Mouse (Mus musculus): ENCODE measurements around the gene Uba3. TPM values are rescaled to one million over a fixed set of nuclear protein-coding genes. Genes with fewer than 3 reads are reported as not detected.
A peak's percentile ranks its signal among the peaks of the same experiment; 100 is the strongest.

Gene Uba3
- polyA plus RNA-seq, 1 experiment from 2014 or later = 60.5 TPM

DNA sequence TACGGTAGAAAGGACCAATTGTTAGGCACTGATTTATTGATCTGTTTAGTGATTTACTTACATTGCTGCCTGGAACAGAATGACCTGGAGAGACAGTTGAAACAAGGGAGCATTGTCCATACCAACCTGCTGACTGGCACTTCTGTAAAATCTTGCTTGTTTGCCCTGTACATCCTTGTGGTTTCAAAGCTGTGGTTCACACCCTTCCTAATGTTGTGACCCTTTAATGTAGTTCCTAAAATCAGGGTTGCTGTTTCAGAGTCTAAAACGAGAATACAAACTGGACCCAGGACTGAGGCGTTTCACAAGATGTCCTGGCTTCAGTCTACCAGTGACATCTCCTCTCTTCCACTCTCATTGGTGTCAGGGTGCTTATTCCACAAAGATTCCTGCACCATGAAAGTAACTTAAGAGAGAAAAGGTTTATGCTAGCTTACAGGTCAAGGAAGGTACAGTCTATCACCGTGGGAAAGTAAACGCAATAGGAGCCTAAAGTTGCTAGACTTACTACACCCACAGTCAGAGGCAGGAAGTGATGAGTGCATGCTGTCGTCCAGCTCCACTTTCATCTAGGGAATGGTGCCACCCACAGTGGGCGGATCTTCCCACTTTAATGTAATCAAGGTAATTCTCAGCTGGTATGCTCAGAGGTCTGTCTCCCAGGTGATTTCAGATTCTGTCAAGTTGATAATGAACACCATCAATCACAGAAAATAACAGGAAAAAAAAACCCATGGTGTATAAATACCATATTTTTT, 29.6 kb upstream of the Uba3 start:
- DNase-seq (ENCODE audit: low spot score) = no peak
- no peaks in the 10 kb centered on the region for H3K27me3 ChIP-seq (replicated peaks; ENCODE audit: control insufficient read depth, insufficient read depth, low read length)
- H3K36me3 ChIP-seq (ENCODE audit: control insufficient read depth, insufficient read depth, low read length) = peaks cover 6% of the 10 kb centered on the region
- ATAC-seq (replicated peaks; ENCODE audit: low FRiP score) = no peak
- H3K9me3 ChIP-seq (ENCODE audit: control insufficient read depth, low read length) = 0 out of 2 replicates have a peak, but pooled peaks cover 2% of the 10 kb centered on the region
- no peak overlapping the region for H3K4me2 ChIP-seq
- WGBS = 75% methylated on average over 7 of the region's 7 CpGs
- H3K4me3 ChIP-seq (ENCODE audit: low read depth, low read length) = no peak overlapping the region
- H3K9ac ChIP-seq (ENCODE audit: low read depth, low read length) = no peak overlapping the region
- H3K4me1 ChIP-seq (replicated peaks; ENCODE audit: control insufficient read depth, insufficient read depth, low read length) = no peaks in the 10 kb centered on the region
- no peak overlapping the region for H3K27ac ChIP-seq (ENCODE audit: low read depth, low read length)

DNA sequence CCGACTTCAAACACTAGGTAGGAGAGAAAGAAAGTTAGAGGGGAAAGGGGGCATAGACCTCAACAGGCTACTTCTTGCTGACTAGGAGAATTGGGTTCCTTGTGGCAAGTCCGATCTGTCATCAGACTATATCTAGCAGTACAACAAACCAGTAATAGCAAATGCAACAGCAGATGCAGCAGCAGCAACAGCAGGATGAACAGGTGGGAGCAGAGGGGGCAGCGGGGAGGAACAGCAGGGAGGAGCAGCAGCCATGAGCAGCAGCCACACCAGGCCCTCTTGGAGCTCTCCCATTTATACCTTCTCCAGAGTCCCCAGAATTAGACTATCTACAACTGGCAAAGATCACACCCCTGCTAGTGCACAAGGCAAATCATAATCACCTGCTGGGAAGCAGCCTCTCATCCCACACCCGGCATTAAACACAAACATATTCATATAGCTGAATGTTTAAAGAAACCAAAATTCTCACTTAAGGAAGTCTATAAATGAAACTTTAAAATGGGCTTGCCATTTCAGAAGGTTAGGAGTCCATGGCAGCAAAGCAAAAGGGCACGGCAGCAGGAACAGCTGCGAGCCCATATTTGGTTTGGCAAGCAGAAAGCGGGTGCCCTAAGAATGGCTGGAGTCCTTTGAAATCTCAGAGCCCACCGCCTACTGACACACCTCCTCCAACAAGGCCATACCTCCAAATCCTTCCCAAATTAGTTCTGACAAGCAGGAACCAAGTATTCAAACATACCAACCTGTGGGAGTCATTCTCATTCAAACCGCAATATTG, 21.8 kb upstream of the Uba3 start:
- H3K27me3 ChIP-seq (replicated peaks; ENCODE audit: control insufficient read depth, insufficient read depth, low read length) = no peaks in the 10 kb centered on the region
- no peak overlapping the region for H3K4me2 ChIP-seq
- no peaks in the 10 kb centered on the region for H3K9me3 ChIP-seq (ENCODE audit: control insufficient read depth, low read length)
- no peak overlapping the region for H3K4me3 ChIP-seq (ENCODE audit: low read depth, low read length)
- H3K36me3 ChIP-seq (ENCODE audit: control insufficient read depth, insufficient read depth, low read length) = peaks cover 4% of the 10 kb centered on the region
- no peak overlapping the region for H3K9ac ChIP-seq (ENCODE audit: low read depth, low read length)
- H3K27ac ChIP-seq (ENCODE audit: low read depth, low read length) = no peak overlapping the region
- DNase-seq (ENCODE audit: low spot score) (no peak), ATAC-seq (replicated peaks; ENCODE audit: low FRiP score) (no peak)
- WGBS = 93% methylated on average over 9 of the region's 9 CpGs
- H3K4me1 ChIP-seq (replicated peaks; ENCODE audit: control insufficient read depth, insufficient read depth, low read length) = peaks cover 22% of the 10 kb centered on the region

DNA sequence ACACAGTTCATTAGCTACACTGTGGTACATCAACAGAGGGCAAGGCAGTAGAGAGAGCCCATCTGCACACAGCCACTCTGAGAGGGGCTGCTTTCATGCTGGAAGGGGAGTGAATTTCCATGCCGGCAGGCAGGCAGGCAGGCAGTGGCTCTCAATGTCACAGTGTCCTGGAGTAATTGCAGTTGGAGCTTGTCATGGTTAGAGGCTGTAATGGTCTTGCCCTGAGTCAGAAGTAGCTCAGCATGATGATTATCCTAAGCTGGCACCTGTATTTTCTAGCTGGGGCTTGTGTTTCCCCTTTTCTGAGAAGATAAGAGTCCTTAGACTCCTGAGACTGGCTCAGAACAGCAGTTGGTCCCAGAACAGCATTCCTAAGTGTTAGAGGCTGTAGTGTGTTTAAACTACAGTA, 20.6 kb upstream of the Uba3 start:
- Histone ChIP-seq H3K4me1 (replicated peaks; ENCODE audit: control insufficient read depth, insufficient read depth, low read length) (peaks cover 32% of the 10 kb centered on the region), H3K9ac (ENCODE audit: low read depth, low read length) (no peak overlapping the region), H3K4me3 (ENCODE audit: low read depth, low read length) (no peak overlapping the region), H3K27ac (ENCODE audit: low read depth, low read length) (no peak overlapping the region), H3K27me3 (replicated peaks; ENCODE audit: control insufficient read depth, insufficient read depth, low read length) (no peaks in the 10 kb centered on the region), H3K36me3 (ENCODE audit: control insufficient read depth, insufficient read depth, low read length) (peaks cover 3% of the 10 kb centered on the region; the same call in 1 of the 2 replicates), H3K4me2 (no peak overlapping the region), H3K9me3 (ENCODE audit: control insufficient read depth, low read length) (no peaks in the 10 kb centered on the region)
- WGBS = 58% methylated on average over 1 of the region's 1 CpGs
- 0 out of 2 replicates have a peak, but pooled peaks have one; percentile 36 for ATAC-seq (replicated peaks; ENCODE audit: low FRiP score)
- no peak for DNase-seq (ENCODE audit: low spot score)

DNA sequence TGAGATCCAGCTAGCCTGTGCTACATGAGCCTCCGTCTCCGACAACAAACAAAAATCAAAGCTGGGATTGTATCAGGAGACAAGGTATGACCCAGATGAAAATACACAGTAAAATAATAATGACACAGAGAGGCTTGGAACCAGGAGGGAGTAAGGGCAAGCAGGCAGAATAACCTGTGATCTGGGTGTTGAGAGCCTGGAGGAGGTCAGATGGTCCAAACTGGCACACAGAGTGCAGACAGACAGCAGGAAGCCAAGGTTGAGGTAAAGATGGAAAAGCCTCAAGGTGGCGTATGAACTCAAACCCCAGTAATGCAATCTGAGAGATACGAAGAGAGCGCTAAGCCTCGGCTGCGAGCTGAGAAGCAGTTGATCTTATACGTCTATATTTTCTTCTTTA, 19.1 kb upstream of the Uba3 start:
- H3K27ac ChIP-seq (ENCODE audit: low read depth, low read length) = no peak overlapping the region
- no peak for DNase-seq (ENCODE audit: low spot score)
- 93% methylated on average over 8 of the region's 8 CpGs for WGBS

DNA sequence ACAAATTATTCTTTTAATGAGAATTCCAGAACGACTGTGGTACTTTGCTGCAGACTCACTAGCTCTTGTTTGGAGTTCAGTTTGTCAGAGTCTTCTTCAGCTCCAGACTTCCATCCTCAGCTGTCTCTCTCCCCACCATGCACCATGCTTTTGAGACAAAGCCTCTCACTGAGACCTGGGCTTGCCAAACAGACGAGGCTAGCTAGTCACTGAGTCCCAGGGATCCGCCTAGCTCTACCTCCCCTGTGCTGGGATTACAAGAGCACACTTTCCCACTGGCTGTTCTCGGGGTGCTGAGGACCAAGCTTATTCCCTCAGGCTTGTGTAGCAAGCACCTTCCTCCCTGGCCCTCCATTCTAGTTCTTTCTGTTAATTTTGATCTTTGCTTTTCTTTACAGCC, 18.1 kb upstream of the Uba3 start:
- Histone ChIP-seq H3K4me1 (replicated peaks; ENCODE audit: control insufficient read depth, insufficient read depth, low read length) (peaks cover 32% of the 10 kb centered on the region), H3K4me3 (ENCODE audit: low read depth, low read length) (no peak overlapping the region), H3K27ac (ENCODE audit: low read depth, low read length) (no peak overlapping the region), H3K9ac (ENCODE audit: low read depth, low read length) (no peak overlapping the region), H3K4me2 (no peak overlapping the region; the same call in 1 of the 2 replicates), H3K27me3 (replicated peaks; ENCODE audit: control insufficient read depth, insufficient read depth, low read length) (no peaks in the 10 kb centered on the region), H3K36me3 (ENCODE audit: control insufficient read depth, insufficient read depth, low read length) (no peaks in the 10 kb centered on the region; the same call in 1 of the 2 replicates), H3K9me3 (ENCODE audit: control insufficient read depth, low read length) (no peaks in the 10 kb centered on the region)
- DNase-seq (ENCODE audit: low spot score) (no peak), ATAC-seq (replicated peaks; ENCODE audit: low FRiP score) (0 out of 2 replicates have a peak, but pooled peaks have one; percentile 8)
- 70% methylated on average over 4 of the region's 4 CpGs for WGBS

More for the DNA sequence above, 19.1 kb upstream of the Uba3 start:
- no peak for ATAC-seq (replicated peaks; ENCODE audit: low FRiP score)
- H3K4me2 ChIP-seq = no peak overlapping the region
- no peak overlapping the region for H3K9ac ChIP-seq (ENCODE audit: low read depth, low read length)
- no peaks in the 10 kb centered on the region for H3K9me3 ChIP-seq (ENCODE audit: control insufficient read depth, low read length)
- peaks cover 32% of the 10 kb centered on the region for H3K4me1 ChIP-seq (replicated peaks; ENCODE audit: control insufficient read depth, insufficient read depth, low read length)
- H3K4me3 ChIP-seq (ENCODE audit: low read depth, low read length) = no peak overlapping the region
- H3K36me3 ChIP-seq (ENCODE audit: control insufficient read depth, insufficient read depth, low read length) = peaks cover 3% of the 10 kb centered on the region; the same call in 1 of the 2 replicates
- no peaks in the 10 kb centered on the region for H3K27me3 ChIP-seq (replicated peaks; ENCODE audit: control insufficient read depth, insufficient read depth, low read length)

DNA sequence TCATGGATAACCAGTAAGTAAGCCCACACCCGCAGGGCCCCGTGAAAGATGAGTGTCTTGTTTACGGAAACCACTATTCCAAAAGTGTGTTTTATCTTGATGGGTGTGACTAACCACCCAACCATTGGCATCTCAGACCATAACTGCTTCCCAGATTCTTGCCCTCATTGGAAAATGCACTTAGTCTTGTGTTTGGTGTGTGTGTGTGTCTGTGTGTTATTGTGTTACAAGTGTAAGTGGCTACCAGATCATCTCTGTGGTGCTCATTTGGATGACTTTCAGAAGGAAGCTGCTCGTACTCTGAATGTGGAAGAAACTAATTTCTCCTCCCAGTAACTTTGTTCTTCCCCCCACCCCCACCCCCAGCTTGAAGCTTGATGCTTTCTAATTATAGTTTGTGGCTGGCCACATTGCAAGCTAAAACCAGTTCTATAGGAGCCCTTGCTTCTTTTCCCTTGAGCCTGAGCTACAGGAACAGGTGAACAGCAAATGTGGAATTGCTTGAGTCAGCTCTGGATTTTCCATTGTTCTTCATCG, 17.6 kb upstream of the Uba3 start:
- DNase-seq (ENCODE audit: low spot score) (no peak), ATAC-seq (replicated peaks; ENCODE audit: low FRiP score) (no peak)
- no peaks in the 10 kb centered on the region for H3K9me3 ChIP-seq (ENCODE audit: control insufficient read depth, low read length)
- H3K4me1 ChIP-seq (replicated peaks; ENCODE audit: control insufficient read depth, insufficient read depth, low read length) = peaks cover 32% of the 10 kb centered on the region
- H3K27me3 ChIP-seq (replicated peaks; ENCODE audit: control insufficient read depth, insufficient read depth, low read length) = no peaks in the 10 kb centered on the region
- no peak overlapping the region for H3K9ac ChIP-seq (ENCODE audit: low read depth, low read length)
- 29% methylated on average over 5 of the region's 5 CpGs for WGBS
- H3K27ac ChIP-seq (ENCODE audit: low read depth, low read length) = peak overlapping the region; percentile 13; the same call in 1 of the 2 replicates
- peak overlapping the region; percentile 50 for H3K4me2 ChIP-seq
- H3K4me3 ChIP-seq (ENCODE audit: low read depth, low read length) = no peak overlapping the region
- H3K36me3 ChIP-seq (ENCODE audit: control insufficient read depth, insufficient read depth, low read length) = no peaks in the 10 kb centered on the region; the same call in 1 of the 2 replicates

DNA sequence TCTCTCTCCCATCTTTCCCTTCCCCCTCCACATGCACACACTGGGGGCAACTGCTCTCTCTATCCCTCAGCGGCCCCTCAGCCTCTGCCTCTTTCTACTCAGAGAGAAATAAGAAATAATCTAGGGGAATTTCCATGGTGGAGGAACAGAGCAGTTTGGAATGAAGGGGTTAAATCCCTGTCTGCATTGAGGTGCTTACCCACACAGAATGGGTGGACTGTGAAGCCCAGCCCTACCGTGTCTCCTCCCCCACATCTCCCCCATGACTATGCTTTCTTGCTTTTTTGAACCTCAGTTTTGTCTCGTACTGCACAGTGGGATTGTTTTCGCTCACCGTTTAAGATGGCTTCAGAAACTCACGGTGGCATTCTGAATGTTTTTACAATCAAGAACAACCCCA, 16.9 kb upstream of the Uba3 start:
- Histone ChIP-seq H3K4me3 (ENCODE audit: low read depth, low read length) (no peak overlapping the region), H3K4me1 (replicated peaks; ENCODE audit: control insufficient read depth, insufficient read depth, low read length) (peaks cover 32% of the 10 kb centered on the region), H3K36me3 (ENCODE audit: control insufficient read depth, insufficient read depth, low read length) (no peaks in the 10 kb centered on the region; the same call in 1 of the 2 replicates), H3K9ac (ENCODE audit: low read depth, low read length) (no peak overlapping the region), H3K27me3 (replicated peaks; ENCODE audit: control insufficient read depth, insufficient read depth, low read length) (no peaks in the 10 kb centered on the region), H3K4me2 (peak overlapping the region; percentile 50), H3K27ac (ENCODE audit: low read depth, low read length) (no peak overlapping the region), H3K9me3 (ENCODE audit: control insufficient read depth, low read length) (no peaks in the 10 kb centered on the region)
- peak; percentile 47; the same call in 1 of the 2 replicates for ATAC-seq (replicated peaks; ENCODE audit: low FRiP score)
- 47% methylated on average over 6 of the region's 6 CpGs for WGBS
- DNase-seq (ENCODE audit: low spot score) = no peak

DNA sequence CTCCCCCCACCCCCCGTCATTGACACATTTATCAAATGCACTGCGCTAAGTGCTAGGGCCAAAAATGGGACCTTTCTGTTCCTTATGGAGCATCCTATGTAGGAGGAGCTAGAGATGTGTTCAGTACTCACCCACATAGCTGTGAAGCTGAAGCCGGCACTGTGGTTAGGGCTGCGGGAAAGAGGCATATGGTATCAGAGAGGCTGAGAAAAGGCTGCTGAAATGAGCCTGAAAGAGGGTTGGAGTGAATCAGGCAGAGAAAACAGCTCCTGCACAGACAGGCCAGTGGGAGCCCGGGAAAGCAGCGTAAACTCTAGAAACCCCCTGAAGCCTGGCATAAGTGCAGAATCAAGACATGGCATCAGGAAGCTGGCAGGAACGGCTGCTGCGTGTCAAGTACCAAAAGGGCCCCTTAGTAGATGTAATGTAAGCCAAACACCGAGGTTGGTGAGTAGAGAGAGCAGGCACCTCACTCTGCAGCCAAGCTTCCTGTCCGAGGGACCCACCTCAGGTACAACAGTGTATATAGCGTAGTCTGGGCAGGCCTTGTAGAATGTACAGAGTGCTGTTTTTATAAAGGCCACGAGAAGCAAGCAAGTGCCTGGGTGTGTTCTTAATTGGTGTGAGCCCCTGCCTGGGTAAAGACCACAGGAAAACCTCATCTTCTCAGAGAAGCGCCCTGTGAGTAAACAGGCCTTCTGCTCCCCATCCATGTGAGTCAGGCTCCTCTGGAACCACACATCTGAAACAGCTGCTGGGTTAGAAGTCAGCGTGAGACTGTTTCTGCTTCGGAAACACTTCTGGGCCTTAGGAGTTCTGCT, 16.0 kb upstream of the Uba3 start:
- H3K27ac ChIP-seq (ENCODE audit: low read depth, low read length) = no peak overlapping the region
- WGBS = 60% methylated on average over 15 of the region's 15 CpGs

More for the DNA sequence above, 16.0 kb upstream of the Uba3 start:
- H3K4me2 ChIP-seq = no peak overlapping the region
- H3K9ac ChIP-seq (ENCODE audit: low read depth, low read length) = no peak overlapping the region
- H3K4me3 ChIP-seq (ENCODE audit: low read depth, low read length) = no peak overlapping the region
- H3K9me3 ChIP-seq (ENCODE audit: control insufficient read depth, low read length) = no peaks in the 10 kb centered on the region
- DNase-seq (ENCODE audit: low spot score) (no peak), ATAC-seq (replicated peaks; ENCODE audit: low FRiP score) (no peak)
- H3K27me3 ChIP-seq (replicated peaks; ENCODE audit: control insufficient read depth, insufficient read depth, low read length) = no peaks in the 10 kb centered on the region
- H3K36me3 ChIP-seq (ENCODE audit: control insufficient read depth, insufficient read depth, low read length) = no peaks in the 10 kb centered on the region; the same call in 1 of the 2 replicates
- peaks cover 32% of the 10 kb centered on the region for H3K4me1 ChIP-seq (replicated peaks; ENCODE audit: control insufficient read depth, insufficient read depth, low read length)
